Mouse (Mus musculus): ENCODE data around the gene Txndc9.

Txndc9 gene

DNA sequence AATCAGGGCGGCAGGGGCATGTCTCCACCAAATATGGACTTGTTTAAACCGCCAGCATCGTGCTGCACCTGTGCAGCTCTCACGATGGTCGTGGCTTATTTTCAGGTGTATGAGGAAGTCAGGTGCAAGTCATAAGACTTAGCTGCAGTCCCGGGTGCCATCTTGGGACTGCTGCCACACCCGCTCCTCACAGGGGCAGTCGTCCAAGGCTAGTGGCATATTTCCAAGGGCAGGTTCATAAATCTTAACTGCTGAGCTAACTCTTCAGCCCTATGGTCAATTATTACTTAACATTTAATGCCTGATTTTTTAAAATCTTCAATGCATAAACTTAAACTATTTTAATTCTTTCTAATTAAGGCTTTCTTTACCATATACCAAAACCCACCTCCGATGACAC, 21.0 kb downstream of the Txndc9 start:
- in situ Hi-C loops (cut with MseI, MboI) = loop anchor here in 1 of 2 experiments (5.0 kb wide), 1 partner anchor 34 kb away; no protein-coding TSS in a partner anchor

DNA sequence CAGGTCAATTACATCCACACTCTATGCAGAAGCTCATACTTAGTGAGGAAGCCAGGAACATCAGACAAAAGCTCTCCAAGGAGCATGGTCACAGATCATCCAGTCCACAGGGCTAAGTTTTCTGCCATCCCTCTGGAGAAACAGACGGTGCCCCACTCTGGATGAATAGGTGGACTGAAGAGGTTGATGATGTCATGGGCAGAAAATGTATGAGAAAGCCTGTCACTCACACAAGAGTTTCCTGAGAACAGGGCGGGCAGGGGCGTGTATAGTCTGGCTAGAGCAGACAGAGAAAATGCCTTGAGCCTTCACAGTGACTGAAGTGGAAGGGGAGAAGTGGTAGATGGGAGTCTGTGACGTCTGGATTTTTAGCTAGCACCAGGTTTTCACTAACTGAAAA, 26.2 kb downstream of the Txndc9 start:
- in situ Hi-C loops (cut with MseI, MboI) = no loop called here

- in situ Hi-C loops (cut with MseI, MboI) = no loop called here
These were observed 28.9 kb downstream of the Txndc9 start for GRCm38 (mm10) chr1:37968746-37969145.

DNA sequence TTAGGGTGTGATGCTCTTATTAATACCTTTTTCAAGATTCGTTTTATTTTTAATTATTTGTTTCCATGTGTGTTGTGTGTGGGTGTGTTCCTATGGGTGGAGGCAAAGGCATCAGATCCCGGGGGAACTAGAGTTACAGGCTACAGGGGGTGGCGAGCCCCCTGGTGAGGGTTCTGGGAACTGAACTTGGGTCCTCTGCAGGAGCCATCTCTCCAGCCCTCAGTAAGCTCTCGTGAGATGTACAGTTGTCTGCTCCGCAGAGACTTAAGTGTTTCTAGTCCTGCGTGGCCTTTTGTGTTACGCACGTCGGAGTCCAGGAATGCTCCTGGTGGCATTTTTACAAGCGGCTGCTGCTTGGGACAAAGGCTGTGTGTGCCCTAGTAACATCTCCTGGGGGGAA, 32.1 kb downstream of the Txndc9 start:
- in situ Hi-C loops (cut with MseI, MboI) = no loop called here

GRCm38 (mm10) chr1:37959486-37959885, 38.2 kb downstream of the Txndc9 start:
- in situ Hi-C loops (cut with MseI, MboI) = no loop called here

- in situ Hi-C loops (cut with MseI, MboI) = no loop called here
These were observed 39.2 kb downstream of the Txndc9 start for GRCm38 (mm10) chr1:37958516-37958915.

- in situ Hi-C loops (cut with MseI, MboI) = no loop called here
These were observed 40.0 kb downstream of the Txndc9 start, which contains the start of gene Lyg1 for GRCm38 (mm10) chr1:37957659-37958058. Gene Lyg1 (minus strand): TSS chr1:37957759.

DNA sequence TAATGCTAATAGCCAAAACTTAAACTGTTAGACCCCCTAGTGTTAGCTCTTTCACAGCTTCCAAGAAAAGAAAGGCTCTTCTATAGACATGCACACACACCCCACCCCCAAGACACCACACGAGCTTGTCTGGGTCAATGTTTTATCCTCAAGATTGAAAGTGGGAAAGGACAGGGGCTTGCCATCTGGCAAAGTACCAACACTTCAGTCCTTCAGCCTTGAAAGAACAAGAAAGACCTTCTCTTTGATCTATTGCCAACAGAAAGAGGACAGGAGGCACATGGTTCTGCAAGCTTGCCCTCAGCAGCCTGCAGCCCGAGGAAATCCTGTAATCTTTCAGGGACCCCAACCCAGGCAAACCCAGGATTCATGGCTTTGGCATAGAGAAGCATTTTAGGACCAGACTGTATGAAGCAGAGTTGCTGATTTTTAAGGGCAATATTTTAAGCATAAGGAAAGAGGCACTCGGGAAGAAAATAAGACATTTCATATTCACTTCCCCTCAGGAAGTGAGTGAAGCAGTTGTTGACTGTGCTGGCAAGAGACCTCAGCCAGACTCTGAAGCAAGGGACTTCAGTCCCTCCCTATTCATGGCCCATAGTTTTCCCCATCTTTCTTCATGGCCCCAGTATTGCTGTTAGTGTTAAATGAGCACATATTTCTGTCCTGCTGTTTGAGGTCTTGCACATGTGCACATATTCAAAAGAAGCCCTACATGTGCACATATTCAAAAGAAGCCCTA, 40.8 kb downstream of the Txndc9 start:
- in situ Hi-C loops (cut with MseI, MboI) = no loop called here

- in situ Hi-C loops (cut with MseI, MboI) = no loop called here
These were observed 42.4 kb downstream of the Txndc9 start for GRCm38 (mm10) chr1:37955251-37955650.

GRCm38 (mm10) chr1:37954786-37955185, 42.9 kb downstream of the Txndc9 start:
- in situ Hi-C loops (cut with MseI, MboI) = no loop called here

DNA sequence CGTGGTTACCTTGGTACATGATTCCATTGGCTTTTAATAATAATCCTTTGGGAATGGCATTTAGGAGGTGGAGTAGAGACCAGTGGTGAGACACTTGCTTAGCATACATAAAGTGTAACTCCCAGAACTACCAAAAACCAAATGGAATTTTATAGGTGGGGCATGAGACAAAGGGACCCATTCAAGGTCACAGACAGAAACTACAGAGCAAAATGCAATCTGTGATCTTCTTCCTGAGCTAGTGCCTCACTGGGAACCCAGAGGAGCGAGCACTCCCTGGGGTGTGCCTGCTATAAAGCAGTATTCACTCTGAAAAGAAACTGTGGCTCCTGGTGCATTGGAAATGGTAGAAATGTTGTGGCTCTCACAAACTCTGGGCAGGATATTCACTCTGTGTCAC, 48.8 kb downstream of the Txndc9 start:
- in situ Hi-C loops (cut with MseI, MboI) = no loop called here

Data from mouse trophoblast stem cell (cell line).